ENCODE assay signal across 8 mouse cellular contexts in the genomic region with DNA sequence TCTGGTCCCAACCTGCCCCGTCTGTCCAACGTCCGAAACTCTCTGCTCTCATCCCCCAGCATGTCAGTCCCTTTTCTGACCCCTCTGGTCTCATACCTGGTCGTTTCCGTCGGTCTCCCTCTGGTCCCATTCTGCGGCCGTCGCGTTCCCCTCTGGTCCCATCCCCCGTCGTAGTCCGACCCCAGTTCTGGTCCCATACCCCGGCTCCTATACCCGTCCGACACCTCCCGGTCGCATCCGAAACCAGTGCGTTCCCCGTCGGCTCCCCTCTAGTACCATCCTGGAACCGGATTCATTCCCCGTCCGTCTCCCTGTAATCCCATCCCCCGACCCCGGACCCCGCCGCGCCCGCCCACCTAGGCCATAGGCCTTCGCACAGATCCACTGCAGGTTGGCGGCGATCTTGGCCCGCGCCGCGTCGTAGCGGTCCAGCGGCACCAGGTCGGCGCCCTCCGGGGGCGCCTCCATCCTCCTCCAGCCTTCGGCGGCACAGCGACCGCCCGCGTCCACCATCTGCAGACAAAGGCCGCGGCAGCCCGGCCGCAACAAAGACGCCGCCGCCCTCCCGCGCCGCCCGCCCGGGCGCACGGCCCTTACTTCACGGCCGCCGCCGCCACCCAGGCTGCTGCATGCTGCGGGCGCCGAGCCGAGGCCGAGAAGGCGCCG. TPM values are rescaled to one million over a fixed set of nuclear protein-coding genes. Genes with fewer than 3 reads are reported as not detected.
DNase-seq lines count a peak whose midpoint lies in the region; ATAC-seq lines count a peak whose summit lies in the region.

No protein-coding gene starts in this region.

- peaks cover 17% of the 10 kb centered on the region for H3K36me3 ChIP-seq in embryonic facial prominence, embryonic 10.5 days (replicated peaks)
- H3K36me3 ChIP-seq in hindbrain, embryonic 11.5 days (ENCODE audit: control insufficient read depth, insufficient read depth, low read length): no peaks in the 10 kb centered on the region
- peaks cover 3% of the 10 kb centered on the region; the same call in 1 of the 2 replicates for H3K36me3 ChIP-seq in liver, embryonic 13.5 days
- H3K36me3 ChIP-seq in neural tube, embryonic 14.5 days (ENCODE audit: control insufficient read depth, insufficient read depth, low read length): no peaks in the 10 kb centered on the region

- peak; percentile 19 for DNase-seq in kidney, adult 9 months
- no peak for DNase-seq in kidney, postnatal 10 days
- DNase-seq in ES-CJ7 (ENCODE audit: low read depth, low spot score): peak; percentile 12
- peak; percentile 69 for DNase-seq in embryonic facial prominence, embryonic 10.5 days (ENCODE audit: low spot score)
- peak; percentile 63 for DNase-seq in hindbrain, embryonic 11.5 days (ENCODE audit: low spot score)
- peak; percentile 13 for DNase-seq in liver, embryonic 13.5 days
- no peak for DNase-seq in adrenal gland, postnatal 25 days

- H3K9me3 ChIP-seq in embryonic facial prominence, embryonic 10.5 days: no peaks in the 10 kb centered on the region
- H3K9me3 ChIP-seq in hindbrain, embryonic 11.5 days (ENCODE audit: control insufficient read depth, low read length): no peaks in the 10 kb centered on the region
- H3K9me3 ChIP-seq in liver, embryonic 13.5 days (replicated peaks): no peaks in the 10 kb centered on the region
- H3K9me3 ChIP-seq in neural tube, embryonic 14.5 days (ENCODE audit: control insufficient read depth, low read length): no peaks in the 10 kb centered on the region

- peak overlapping the region; percentile 97 for H3K4me3 ChIP-seq in embryonic facial prominence, embryonic 10.5 days
- peak overlapping the region; percentile 95 for H3K4me3 ChIP-seq in hindbrain, embryonic 11.5 days (ENCODE audit: low read depth, low read length)
- peak overlapping the region; percentile 95 for H3K4me3 ChIP-seq in liver, embryonic 13.5 days (replicated peaks)
- H3K4me3 ChIP-seq in neural tube, embryonic 14.5 days (ENCODE audit: low read depth, low read length): peak overlapping the region; percentile 85

- peak overlapping the region; percentile 98 for H3K27ac ChIP-seq in embryonic facial prominence, embryonic 10.5 days (replicated peaks)
- peak overlapping the region; percentile 90 for H3K27ac ChIP-seq in hindbrain, embryonic 11.5 days (ENCODE audit: low read depth, low read length)
- peak overlapping the region; percentile 84 for H3K27ac ChIP-seq in liver, embryonic 13.5 days
- H3K27ac ChIP-seq in neural tube, embryonic 14.5 days (ENCODE audit: low read depth, low read length): peak overlapping the region; percentile 95

- WGBS in embryonic facial prominence, embryonic 10.5 days: under 1% methylated on average over 76 of the region's 76 CpGs
- WGBS in hindbrain, embryonic 11.5 days: under 1% methylated on average over 67 of the region's 76 CpGs
- under 1% methylated on average over 76 of the region's 76 CpGs for WGBS in liver, embryonic 13.5 days (ENCODE audit: insufficient replicate concordance)
- WGBS in neural tube, embryonic 14.5 days: under 1% methylated on average over 69 of the region's 76 CpGs

- H3K4me1 ChIP-seq in embryonic facial prominence, embryonic 10.5 days: peaks cover 35% of the 10 kb centered on the region
- H3K4me1 ChIP-seq in hindbrain, embryonic 11.5 days (replicated peaks; ENCODE audit: control insufficient read depth, insufficient read depth, low read length): peaks cover 7% of the 10 kb centered on the region
- peaks cover 60% of the 10 kb centered on the region for H3K4me1 ChIP-seq in liver, embryonic 13.5 days (replicated peaks)
- peaks cover 32% of the 10 kb centered on the region for H3K4me1 ChIP-seq in neural tube, embryonic 14.5 days (ENCODE audit: control insufficient read depth, insufficient read depth, low read length)

- H3K9ac ChIP-seq in hindbrain, embryonic 11.5 days (ENCODE audit: low read depth, low read length): peak overlapping the region; percentile 96
- peak overlapping the region; percentile 96 for H3K9ac ChIP-seq in liver, embryonic 13.5 days
- peak overlapping the region; percentile 98 for H3K9ac ChIP-seq in neural tube, embryonic 14.5 days (replicated peaks; ENCODE audit: low read depth, low read length)

- ATAC-seq in hindbrain, embryonic 11.5 days (ENCODE audit: low FRiP score): peak; percentile 36
- ATAC-seq in liver, embryonic 13.5 days (ENCODE audit: low read depth): peak; percentile 1
- peak; percentile 23 for ATAC-seq in neural tube, embryonic 14.5 days (ENCODE audit: low read depth)

- H3K27me3 ChIP-seq in embryonic facial prominence, embryonic 10.5 days (replicated peaks; ENCODE audit: low read depth, poor library complexity, severe bottlenecking): peaks cover 18% of the 10 kb centered on the region
- H3K27me3 ChIP-seq in hindbrain, embryonic 11.5 days (ENCODE audit: control insufficient read depth, insufficient read depth, low read length): no peaks in the 10 kb centered on the region
- H3K27me3 ChIP-seq in liver, embryonic 13.5 days: peaks cover 13% of the 10 kb centered on the region; the same call in 1 of the 2 replicates
- no peaks in the 10 kb centered on the region for H3K27me3 ChIP-seq in neural tube, embryonic 14.5 days (ENCODE audit: control insufficient read depth, insufficient read depth, low read length)

- H3K4me2 ChIP-seq in hindbrain, embryonic 11.5 days (replicated peaks; ENCODE audit: low read depth, low read length): peak overlapping the region; percentile 64
- peak overlapping the region; percentile 95 for H3K4me2 ChIP-seq in liver, embryonic 13.5 days
- H3K4me2 ChIP-seq in neural tube, embryonic 14.5 days (ENCODE audit: low read depth, low read length): peak overlapping the region; percentile 91

RNA-seq across cellular contexts. Expression of gene Camsap1, which starts 0.5 kb away (rescaled TPM):
- polyA plus RNA-seq in embryonic facial prominence, embryonic 10.5 days (2016; fragmentation: Nextera tagmentation; extraction: Ambion mirVana): 36.1 and 41.9 TPM in 2 replicates
- 34.9 and 50.4 TPM in 2 replicates for polyA plus RNA-seq in hindbrain, embryonic 11.5 days (2014; fragmentation: Nextera tagmentation; extraction: Ambion mirVana)
- 4.1 and 5.4 TPM in 2 replicates for polyA plus RNA-seq in liver, embryonic 13.5 days (2015; fragmentation: Nextera tagmentation; extraction: Ambion mirVana)
- polyA plus RNA-seq in neural tube, embryonic 14.5 days (2014; fragmentation: Nextera tagmentation; extraction: Ambion mirVana): 73.4 and 90.1 TPM in 2 replicates
- 30.2 and 37.1 TPM in 2 replicates for total RNA-seq in adrenal gland, postnatal 25 days (2021)

RNA-seq across cellular contexts. Expression of gene Ubac1, which starts 39.0 kb away (rescaled TPM):
- polyA plus RNA-seq in embryonic facial prominence, embryonic 10.5 days (2016; fragmentation: Nextera tagmentation; extraction: Ambion mirVana): 94.9 and 95.9 TPM in 2 replicates
- polyA plus RNA-seq in hindbrain, embryonic 11.5 days (2014; fragmentation: Nextera tagmentation; extraction: Ambion mirVana): 106 and 111 TPM in 2 replicates
- 488 and 502 TPM in 2 replicates for polyA plus RNA-seq in liver, embryonic 13.5 days (2015; fragmentation: Nextera tagmentation; extraction: Ambion mirVana)
- 154 and 155 TPM in 2 replicates for polyA plus RNA-seq in neural tube, embryonic 14.5 days (2014; fragmentation: Nextera tagmentation; extraction: Ambion mirVana)
- 36.5 and 40.0 TPM in 2 replicates for total RNA-seq in adrenal gland, postnatal 25 days (2021)

Comparison
In these comparisons a context has a peak if more than half of its experiments do, and no peak if none do; other contexts are left out.
1. DNase-seq: peak in kidney, adult 9 months (single experiment), ES-CJ7 (single experiment), embryonic facial prominence, embryonic 10.5 days (single experiment), hindbrain, embryonic 11.5 days (single experiment) and liver, embryonic 13.5 days (single experiment); none in kidney, postnatal 10 days (single experiment) and adrenal gland, postnatal 25 days (single experiment).
2. Peak in every context shown above with its lines, with median percentiles within 50 percentile points of each other: H3K27ac ChIP-seq, H3K4me3 ChIP-seq, ATAC-seq, H3K4me2 ChIP-seq and H3K9ac ChIP-seq.